Mouse (Mus musculus) lung, adult 18-20 months (tissue): ENCODE data around the gene Mgll.

Experiments used
- DNase-seq, 2 experiments: peaks; one replicate each; pipeline ENCODE4 v3.0.0; 2022; ENCODE audit warnings: mixed read lengths in 2 of 2

Mgll gene

GRCm38 (mm10) chr6:88804966-88805577 is 80.9 kb downstream of the Mgll start:
- DNase-seq = peak in 1 of 2 experiments; percentile 67

GRCm38 (mm10) chr6:88809091-88810037 is 85.2 kb downstream of the Mgll start:
- DNase-seq = peak; percentile 69

DNA sequence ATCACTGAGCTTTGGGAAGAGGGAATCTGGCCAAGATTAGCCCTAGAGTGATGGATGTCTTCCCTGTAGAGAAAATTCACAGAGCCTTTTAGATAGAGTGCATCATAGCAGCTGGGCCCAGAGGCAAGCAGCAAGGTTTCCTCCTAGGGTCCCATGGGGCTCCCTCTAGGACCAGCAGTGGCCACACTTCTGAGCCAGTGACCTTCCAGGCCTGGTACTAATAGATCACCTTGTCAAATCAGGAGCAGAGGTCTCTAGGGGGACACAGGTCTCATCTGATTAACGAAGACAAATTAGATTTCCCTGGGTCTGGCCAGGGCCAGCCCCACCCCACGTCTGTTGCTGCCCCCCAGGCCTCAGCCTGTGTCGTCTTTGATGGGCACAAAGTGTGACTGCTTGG is 86.1 kb downstream of the Mgll start:
- no peak for DNase-seq

DNA sequence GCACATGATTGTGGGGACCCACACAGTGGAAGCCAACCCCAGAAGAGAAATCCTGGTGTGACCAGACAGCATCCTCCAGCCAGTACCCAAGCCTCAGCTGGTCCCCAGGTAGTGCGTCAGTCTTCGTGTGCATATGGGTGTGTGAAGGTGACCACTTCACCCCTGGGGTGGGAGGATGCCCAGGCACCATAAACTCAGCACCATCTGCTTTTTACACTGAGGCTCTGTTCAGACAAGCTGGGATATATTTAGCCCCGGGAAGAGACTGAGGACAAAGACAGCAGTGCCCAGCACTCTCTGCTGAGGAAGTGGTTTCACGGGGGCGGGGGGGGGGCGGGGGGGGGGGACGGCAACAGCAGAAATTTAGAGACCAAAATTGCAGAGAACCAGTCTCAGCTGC is 87.2 kb downstream of the Mgll start:
- DNase-seq = no peak

GRCm38 (mm10) chr6:88811880-88812400 is 87.7 kb downstream of the Mgll start:
- DNase-seq = no peak

DNA sequence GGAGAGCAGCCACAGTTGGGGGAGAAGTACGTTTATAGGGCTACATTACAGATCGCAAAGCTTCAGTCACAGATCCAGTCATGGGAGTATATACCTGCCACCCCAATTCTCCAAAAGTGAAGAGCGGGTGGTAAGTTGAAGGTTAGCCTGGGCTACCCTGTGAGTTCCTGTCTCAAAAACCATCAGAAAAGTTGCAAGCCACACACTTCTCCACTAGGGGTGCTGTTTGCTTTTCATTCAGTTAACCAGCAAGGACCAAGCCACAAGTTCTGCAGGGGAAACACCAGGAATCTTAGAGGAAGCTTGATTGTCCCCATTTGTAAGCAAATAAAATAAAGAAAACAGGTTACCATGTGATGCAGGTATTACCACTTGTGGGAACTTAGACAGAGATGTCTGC is 88.7 kb downstream of the Mgll start:
- peak; percentile 42 to 61 for DNase-seq

- DNase-seq = no peak
Observed at GRCm38 (mm10) chr6:88813832-88814231, 89.6 kb downstream of the Mgll start.

- DNase-seq = no peak
Observed at GRCm38 (mm10) chr6:88815036-88815435, 90.8 kb downstream of the Mgll start.

- DNase-seq = no peak
Observed at GRCm38 (mm10) chr6:88815489-88815888, 91.3 kb downstream of the Mgll start.

GRCm38 (mm10) chr6:88816913-88817312 is 92.7 kb downstream of the Mgll start:
- DNase-seq = no peak

GRCm38 (mm10) chr6:88820853-88821252 is 96.6 kb downstream of the Mgll start:
- peak in 1 of 2 experiments; percentile 39 for DNase-seq

GRCm38 (mm10) chr6:88821294-88821693 is 97.1 kb downstream of the Mgll start:
- no peak for DNase-seq

GRCm38 (mm10) chr6:88821901-88822300 is 97.7 kb downstream of the Mgll start:
- DNase-seq = peak; percentile 57 to 73

DNA sequence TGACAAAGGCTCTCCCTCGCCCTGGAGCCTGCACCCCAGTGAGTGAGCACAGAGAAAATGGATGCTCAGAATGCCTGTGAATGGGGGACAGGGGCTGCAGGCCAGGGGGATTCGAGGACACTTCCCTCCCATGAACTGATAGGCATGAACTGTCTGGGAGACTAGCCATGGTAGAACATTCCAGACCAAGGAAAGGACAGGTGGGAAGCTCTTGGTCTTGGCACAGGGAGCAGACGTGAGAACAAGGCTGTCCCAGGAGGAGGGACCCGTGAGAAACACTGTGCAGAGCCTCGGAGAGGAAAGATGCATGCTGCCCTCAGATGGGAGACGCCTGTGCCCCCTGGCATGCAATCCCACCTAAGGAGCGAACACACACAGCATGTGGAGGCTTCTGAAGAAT is 100.0 kb downstream of the Mgll start:
- no peak for DNase-seq

GRCm38 (mm10) chr6:88826088-88826487 is 101.9 kb downstream of the Mgll start:
- no peak for DNase-seq

DNA sequence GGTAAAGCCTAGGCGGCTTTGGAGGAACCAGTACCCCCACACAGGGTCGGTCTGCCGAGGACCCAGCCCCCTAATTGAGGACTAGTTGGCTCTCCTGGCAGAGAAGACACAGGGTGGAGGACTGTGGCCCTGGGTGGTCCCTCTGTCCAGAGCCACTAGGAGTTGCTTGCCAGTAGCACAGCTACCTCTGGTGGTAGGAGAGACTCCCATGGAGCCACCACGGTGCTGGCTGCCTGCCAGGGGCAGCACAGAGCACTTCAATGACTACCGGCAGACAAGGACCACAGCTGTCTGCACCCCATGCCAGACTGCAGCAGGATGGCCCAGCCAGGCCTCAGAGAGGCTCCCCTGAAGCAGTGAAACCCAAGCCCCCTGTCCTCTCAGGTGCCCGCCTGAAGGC is 102.3 kb downstream of the Mgll start:
- DNase-seq = peak in 1 of 2 experiments; percentile 40

DNA sequence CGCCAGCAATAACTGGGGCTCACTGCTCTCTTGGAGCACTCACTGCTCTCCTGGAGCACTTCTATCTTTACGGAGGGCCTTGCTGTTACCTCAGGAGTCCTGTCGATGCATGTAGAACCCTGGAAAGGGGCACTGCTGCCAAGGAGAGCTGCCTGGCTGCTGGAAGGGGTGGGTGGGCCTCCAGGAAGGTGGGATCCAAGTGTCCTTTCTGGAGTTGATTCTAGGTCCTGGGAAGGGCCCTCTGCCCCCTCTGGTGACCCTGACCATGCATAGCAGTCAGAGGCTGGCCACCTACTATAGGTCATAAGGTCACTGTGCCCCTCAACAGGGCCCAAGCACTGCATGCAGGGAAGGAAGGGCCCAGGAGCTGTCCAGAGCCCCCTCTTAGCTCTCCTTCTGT is 102.8 kb downstream of the Mgll start:
- no peak for DNase-seq

- DNase-seq = no peak
Observed at GRCm38 (mm10) chr6:88827395-88828205, 103.4 kb downstream of the Mgll start.

DNA sequence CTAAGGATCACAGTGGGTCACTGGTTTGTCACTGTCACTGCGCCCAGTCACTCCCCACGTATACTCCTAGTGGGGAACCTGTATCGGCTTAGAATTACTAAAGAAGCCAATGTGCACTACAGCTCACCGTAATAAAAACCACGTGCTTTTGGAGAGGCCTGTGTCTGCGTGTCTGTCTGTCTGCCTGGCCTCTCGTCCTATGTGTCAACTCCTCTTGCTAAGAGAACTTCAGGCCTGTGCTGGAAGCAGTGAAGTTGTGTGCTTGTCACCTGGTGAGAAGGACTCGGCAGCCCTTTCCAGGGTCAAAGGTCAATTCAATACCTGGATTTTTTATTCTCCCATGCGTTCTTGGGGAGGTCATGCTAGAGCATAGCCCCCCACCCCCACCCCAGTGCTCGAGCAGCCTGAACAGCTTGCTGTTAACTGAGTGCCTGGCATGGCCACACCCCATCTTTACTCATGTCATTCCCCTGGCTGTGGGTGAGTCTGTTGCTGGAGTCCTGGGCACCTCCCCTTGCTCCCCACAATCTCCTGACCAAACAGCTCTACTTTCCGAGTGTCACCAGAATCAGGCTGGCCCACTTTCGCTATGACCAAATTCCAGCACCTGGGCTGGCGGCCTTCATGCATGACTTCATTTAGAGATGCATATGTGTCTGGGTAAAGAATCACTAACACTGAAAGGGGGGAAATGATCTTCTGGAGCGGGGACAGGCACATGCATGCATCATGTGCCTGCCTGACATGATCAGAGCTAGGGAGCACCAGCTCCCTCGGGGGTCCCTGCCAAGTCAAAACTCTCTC is 104.2 kb downstream of the Mgll start:
- DNase-seq = no peak

GRCm38 (mm10) chr6:88829579-88829978 is 105.4 kb downstream of the Mgll start:
- DNase-seq = no peak

DNA sequence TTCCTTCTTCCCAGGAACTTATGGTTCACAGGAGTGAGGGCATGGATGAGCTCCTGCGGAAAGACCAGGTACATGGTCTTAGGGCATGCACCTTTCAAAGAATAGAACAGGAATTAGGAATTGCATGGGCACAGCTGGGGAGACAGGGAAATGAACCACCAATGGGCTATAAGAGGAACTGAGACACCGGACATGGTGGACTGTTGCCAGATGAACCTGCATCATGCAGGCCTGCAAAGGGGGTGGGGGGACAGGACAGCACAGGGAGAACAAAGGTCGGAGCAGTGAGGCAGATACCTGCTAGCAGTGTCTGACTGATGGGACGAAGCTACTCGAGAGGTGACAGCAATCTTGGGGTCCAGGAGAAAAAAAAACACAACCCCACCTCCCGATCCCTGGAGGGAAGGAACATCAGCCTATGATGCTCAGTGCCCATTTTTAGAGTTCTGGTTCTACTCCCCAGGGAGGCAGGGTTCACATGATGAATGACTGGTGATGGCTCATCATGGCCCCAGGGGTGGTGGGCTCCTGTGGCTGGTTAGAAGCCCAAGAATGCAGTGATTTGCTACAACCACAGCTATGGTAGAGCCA is 106.0 kb downstream of the Mgll start:
- DNase-seq = no peak

GRCm38 (mm10) chr6:88831456-88831855 is 107.2 kb downstream of the Mgll start:
- DNase-seq = peak; percentile 43 to 44
